Mouse (Mus musculus) midbrain, embryonic 16.5 days (tissue): ENCODE measurements at regions not wholly inside any gene's neighbourhood (a gene's known extent, or its start where the extent isn't known, plus 50 kb on each side); places are given as distances from the start of the nearest gene placed in this dataset.

Experiments
- ATAC-seq: fragments of 200-750 bp; cut with Nextera tagmentation; 2 replicates; pipeline ENCODE4 v1.8.0; 2017; ENCODE audit warnings: moderate TSS enrichment
- H3K27ac ChIP-seq: fragments of 300-500 bp; sonication (generic); 2 replicates; pipeline ENCODE4 v1.5.1; 2014; ENCODE audit warnings: mild to moderate bottlenecking, low read length, mixed read lengths
- H3K27me3 ChIP-seq: fragments of 300-500 bp; sonication (generic); 2 replicates; pipeline ENCODE4 v1.6.1; 2014; ENCODE audit warnings: low read depth, low read length, mixed read lengths; ENCODE audit not compliant: control insufficient read depth, insufficient read depth
- H3K36me3 ChIP-seq: fragments of 300-500 bp; sonication (generic); 2 replicates; pipeline ENCODE4 v1.6.1; 2014; ENCODE audit warnings: mild to moderate bottlenecking, low read length, moderate library complexity, mixed read lengths; ENCODE audit not compliant: control insufficient read depth, insufficient read depth
- H3K4me1 ChIP-seq: fragments of 300-500 bp; sonication (generic); 2 replicates; pipeline ENCODE4 v1.6.1; 2014; ENCODE audit warnings: mild to moderate bottlenecking, low read length, mixed read lengths; ENCODE audit not compliant: control insufficient read depth, insufficient read depth
- H3K4me2 ChIP-seq: fragments of 300-500 bp; sonication (generic); 2 replicates; pipeline ENCODE4 v1.6.1; 2014; ENCODE audit warnings: mild to moderate bottlenecking, low read length, mixed read lengths
- H3K4me3 ChIP-seq: fragments of 300-500 bp; sonication (generic); 2 replicates; pipeline ENCODE4 v1.5.1; 2014; ENCODE audit warnings: low read depth, mild to moderate bottlenecking, low read length, moderate library complexity, mixed read lengths
- H3K9ac ChIP-seq: fragments of 300-500 bp; sonication (generic); 2 replicates; pipeline ENCODE4 v1.6.1; 2014; ENCODE audit warnings: low read depth, low read length, mixed read lengths
- H3K9me3 ChIP-seq: fragments of 300-500 bp; sonication (generic); replicated peaks from 2 replicates; pipeline ENCODE4 v1.6.1; 2014; ENCODE audit warnings: mild to moderate bottlenecking, low read length, mixed read lengths; ENCODE audit not compliant: control insufficient read depth, poor library complexity, severe bottlenecking
- WGBS: fragments of 180-500 bp; shearing (Covaris S2); extraction: QIAGEN DNeasy Blood & Tissue Kit; methylation state at CpG from one replicate; pipeline ENCODE4 v1.1.7; 2014; 5-methylcytosine and 5-hydroxymethylcytosine counted together

- H3K9me3 ChIP-seq = no peaks in the 10 kb centered on the region
- H3K27ac ChIP-seq = no peak overlapping the region
- no peaks in the 10 kb centered on the region for H3K4me1 ChIP-seq
- H3K4me2 ChIP-seq = no peak overlapping the region
- H3K4me3 ChIP-seq = no peak overlapping the region
- H3K9ac ChIP-seq = no peak overlapping the region
- no peaks in the 10 kb centered on the region for H3K36me3 ChIP-seq
- no peaks in the 10 kb centered on the region for H3K27me3 ChIP-seq
- 74% methylated on average over 2 of the region's 2 CpGs for WGBS
- ATAC-seq = no peak
Measured at GRCm38 (mm10) chr10:109300199-109300598, 289.4 kb upstream of the Syt1 start.

GRCm38 (mm10) chr10:109299785-109300184, 289.0 kb upstream of the Syt1 start:
- Histone ChIP-seq H3K4me3 (no peak overlapping the region), H3K4me1 (no peaks in the 10 kb centered on the region), H3K9me3 (no peaks in the 10 kb centered on the region), H3K27me3 (no peaks in the 10 kb centered on the region), H3K36me3 (no peaks in the 10 kb centered on the region), H3K9ac (no peak overlapping the region), H3K4me2 (no peak overlapping the region), H3K27ac (no peak overlapping the region)
- ATAC-seq = no peak
- 57% methylated on average over 11 of the region's 11 CpGs for WGBS

GRCm38 (mm10) chr10:109283348-109283747, 272.6 kb upstream of the Syt1 start:
- H3K4me3 ChIP-seq = no peak overlapping the region
- H3K36me3 ChIP-seq = no peaks in the 10 kb centered on the region
- H3K27me3 ChIP-seq = no peaks in the 10 kb centered on the region
- no peak overlapping the region for H3K9ac ChIP-seq
- H3K4me2 ChIP-seq = no peak overlapping the region
- H3K4me1 ChIP-seq = no peaks in the 10 kb centered on the region
- no peak overlapping the region for H3K27ac ChIP-seq
- no peaks in the 10 kb centered on the region for H3K9me3 ChIP-seq
- peak; percentile 54; the same call in 1 of the 2 replicates for ATAC-seq
- WGBS = 59% methylated on average over 10 of the region's 10 CpGs

- Histone ChIP-seq H3K27ac (no peak overlapping the region), H3K27me3 (no peaks in the 10 kb centered on the region), H3K4me2 (no peak overlapping the region), H3K4me3 (no peak overlapping the region), H3K36me3 (no peaks in the 10 kb centered on the region), H3K4me1 (no peaks in the 10 kb centered on the region), H3K9ac (no peak overlapping the region), H3K9me3 (no peaks in the 10 kb centered on the region)
- no peak for ATAC-seq
- WGBS = 95% methylated on average over 3 of the region's 3 CpGs
Measured at GRCm38 (mm10) chr10:109249781-109250180, 239.0 kb upstream of the Syt1 start.

GRCm38 (mm10) chr10:109246328-109246727, 235.5 kb upstream of the Syt1 start:
- Histone ChIP-seq H3K4me2 (no peak overlapping the region), H3K9ac (no peak overlapping the region), H3K36me3 (no peaks in the 10 kb centered on the region), H3K27ac (no peak overlapping the region), H3K4me3 (no peak overlapping the region), H3K9me3 (no peaks in the 10 kb centered on the region), H3K4me1 (no peaks in the 10 kb centered on the region), H3K27me3 (no peaks in the 10 kb centered on the region)
- 51% methylated on average over 4 of the region's 4 CpGs for WGBS
- 0 out of 2 replicates have a peak, but pooled peaks have one; percentile 21 for ATAC-seq

- H3K4me3 ChIP-seq = no peak overlapping the region
- H3K9ac ChIP-seq = no peak overlapping the region
- no peak for ATAC-seq
- 72% methylated on average over 7 of the region's 7 CpGs for WGBS
- no peaks in the 10 kb centered on the region for H3K27me3 ChIP-seq
- no peaks in the 10 kb centered on the region for H3K36me3 ChIP-seq
- H3K4me2 ChIP-seq = no peak overlapping the region
- no peaks in the 10 kb centered on the region for H3K9me3 ChIP-seq
- H3K4me1 ChIP-seq = no peaks in the 10 kb centered on the region
- H3K27ac ChIP-seq = no peak overlapping the region
Measured at GRCm38 (mm10) chr10:109237026-109237425, 226.2 kb upstream of the Syt1 start.

GRCm38 (mm10) chr10:109226989-109227388, 216.2 kb upstream of the Syt1 start:
- no peaks in the 10 kb centered on the region for H3K36me3 ChIP-seq
- ATAC-seq = no peak
- no peak overlapping the region for H3K4me2 ChIP-seq
- no peaks in the 10 kb centered on the region for H3K4me1 ChIP-seq
- H3K27ac ChIP-seq = no peak overlapping the region
- no peaks in the 10 kb centered on the region for H3K9me3 ChIP-seq
- WGBS = 96% methylated on average over 3 of the region's 3 CpGs
- H3K4me3 ChIP-seq = no peak overlapping the region
- H3K27me3 ChIP-seq = no peaks in the 10 kb centered on the region
- H3K9ac ChIP-seq = no peak overlapping the region

GRCm38 (mm10) chr10:109188761-109189503, 178.2 kb upstream of the Syt1 start:
- H3K4me3 ChIP-seq = no peak overlapping the region
- no peaks in the 10 kb centered on the region for H3K36me3 ChIP-seq
- no peaks in the 10 kb centered on the region for H3K27me3 ChIP-seq
- ATAC-seq = no peak
- H3K4me1 ChIP-seq = no peaks in the 10 kb centered on the region
- WGBS = 78% methylated on average over 8 of the region's 8 CpGs
- no peak overlapping the region for H3K4me2 ChIP-seq
- no peaks in the 10 kb centered on the region for H3K9me3 ChIP-seq
- H3K27ac ChIP-seq = no peak overlapping the region
- no peak overlapping the region for H3K9ac ChIP-seq

GRCm38 (mm10) chr10:109188252-109188651, 177.5 kb upstream of the Syt1 start:
- Histone ChIP-seq H3K9ac (no peak overlapping the region), H3K27me3 (no peaks in the 10 kb centered on the region), H3K4me1 (no peaks in the 10 kb centered on the region), H3K9me3 (no peaks in the 10 kb centered on the region), H3K4me3 (no peak overlapping the region), H3K36me3 (no peaks in the 10 kb centered on the region), H3K4me2 (no peak overlapping the region), H3K27ac (no peak overlapping the region)
- ATAC-seq = no peak
- WGBS = 75% methylated on average over 4 of the region's 4 CpGs
